Mouse (Mus musculus): ENCODE measurements around the gene Pot1a. TPM values are rescaled to one million over a fixed set of nuclear protein-coding genes. Genes with fewer than 3 reads are reported as not detected.

Gene Pot1a
- 25.5 and 27.0 TPM in 2 replicates for polyA plus RNA-seq (2015; fragmentation: Nextera tagmentation; extraction: Ambion mirVana)

DNA sequence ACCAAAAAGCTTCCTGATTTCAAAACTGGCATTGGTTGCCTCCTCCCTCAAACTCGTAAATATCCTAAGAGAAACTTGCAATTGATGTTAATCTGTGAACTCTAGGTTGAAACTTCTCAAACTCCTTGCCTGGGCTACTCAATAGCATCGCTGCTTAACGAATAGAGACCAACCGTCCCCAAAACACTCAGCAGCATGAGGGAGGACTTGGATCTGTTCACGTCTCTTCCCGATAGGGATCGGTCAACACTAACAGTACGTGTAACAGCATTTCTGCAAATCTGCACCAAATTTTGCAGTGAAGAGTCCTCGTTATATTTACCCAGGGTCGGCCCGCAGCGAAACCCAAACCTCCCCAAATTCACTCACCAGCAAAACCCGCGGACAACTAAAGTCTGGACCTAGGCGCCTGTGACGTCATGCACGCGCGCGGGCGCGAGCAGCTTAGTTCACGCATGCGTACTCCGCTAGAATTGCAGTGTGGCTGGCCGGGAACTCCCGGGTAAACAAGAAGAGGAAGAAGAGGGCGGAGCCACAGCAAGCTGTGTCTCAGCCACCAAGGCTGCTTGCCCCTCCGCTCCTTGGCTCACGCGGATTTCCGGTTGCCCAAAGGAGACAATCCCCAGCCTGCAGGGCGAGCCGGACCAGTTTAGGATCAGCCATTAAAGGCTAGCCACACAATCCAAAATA, at the start of gene Pot1a:
Pot1a (minus strand) TSS at position 441 of the 690 bp plus-strand sequence.

Other genes starting within 250 kb of the Pot1a start
- 0.05 and 0.22 TPM in 2 replicates for gene Gpr37, start 118.5 kb downstream of the Pot1a start, polyA plus RNA-seq (2015; fragmentation: Nextera tagmentation; extraction: Ambion mirVana)

All from spleen, postnatal 0 days (tissue).